Mouse (Mus musculus) left cerebral cortex, postnatal 4 days (tissue): ENCODE data around the gene Mpdu1. TPM values are rescaled to one million over a fixed set of nuclear protein-coding genes. Genes with fewer than 3 reads are reported as not detected.

Experiments
- DNase-seq: peaks from one replicate; pipeline ENCODE4 v3.0.0-alpha.2; 2022
- intact Hi-C: fragments of 180-260 bp; cut with DNase I; formaldehyde crosslinking; loops from one replicate; pipeline ENCODE4 v1.15.1; 2025
- total RNA-seq, 2 experiments: library from RNA; stranded (reverse); gene quantifications; 2 replicates each; pipeline ENCODE4 v1.2.3; 2021

The Mpdu1 gene
- total RNA-seq, 2 experiments from 2014 or later: 83.6 to 85.3 TPM

GRCm38 (mm10) chr11:69666665-69667005 is 4.2 kb upstream of the Mpdu1 start:
- intact Hi-C loops: no loop called here
- DNase-seq: no peak

GRCm38 (mm10) chr11:69665961-69666664 is 3.7 kb upstream of the Mpdu1 start, which contains the start of gene Cd68:
Gene Cd68, minus strand, starts transcription at chr11:69666153.
- no peak for DNase-seq
- intact Hi-C loops: no loop called here

- intact Hi-C loops: no loop called here
- no peak for DNase-seq
These were observed 3.1 kb upstream of the Mpdu1 start for GRCm38 (mm10) chr11:69665457-69665960.

GRCm38 (mm10) chr11:69664841-69665240 is 2.4 kb upstream of the Mpdu1 start:
- intact Hi-C loops: no loop called here

GRCm38 (mm10) chr11:69663795-69664194 is 1.4 kb upstream of the Mpdu1 start:
- intact Hi-C loops: no loop called here
- DNase-seq: no peak

More at GRCm38 (mm10) chr11:69664841-69665240, 2.4 kb upstream of the Mpdu1 start:
- no peak for DNase-seq

GRCm38 (mm10) chr11:69662967-69663671 is 677 bp upstream of the Mpdu1 start:
- no peak for DNase-seq
- intact Hi-C loops: no loop called here

- DNase-seq: no peak
- intact Hi-C loops: no loop called here
These were observed 1.1 kb downstream of the Mpdu1 start for GRCm38 (mm10) chr11:69661221-69661881.

- DNase-seq: no peak
- intact Hi-C loops: no loop called here
These were observed 5.0 kb downstream of the Mpdu1 start for GRCm38 (mm10) chr11:69657462-69657881.

- no peak for DNase-seq
- intact Hi-C loops: no loop called here
These were observed 5.6 kb downstream of the Mpdu1 start for GRCm38 (mm10) chr11:69656617-69657461.

- intact Hi-C loops: no loop called here
- no peak for DNase-seq
These were observed 6.4 kb downstream of the Mpdu1 start for GRCm38 (mm10) chr11:69656065-69656455.

GRCm38 (mm10) chr11:69655264-69656064 is 7.0 kb downstream of the Mpdu1 start, which contains the start of gene Sox15:
Gene Sox15, plus strand, starts transcription at chr11:69655314.
- intact Hi-C loops: no loop called here
- peak; percentile 78 for DNase-seq

GRCm38 (mm10) chr11:69654760-69655159 is 7.7 kb downstream of the Mpdu1 start:
- no peak for DNase-seq
- intact Hi-C loops: no loop called here

GRCm38 (mm10) chr11:69653399-69653798 is 9.0 kb downstream of the Mpdu1 start:
- no peak for DNase-seq
- intact Hi-C loops: no loop called here

GRCm38 (mm10) chr11:69645860-69646259 is 16.6 kb downstream of the Mpdu1 start:
- intact Hi-C loops: no loop called here
- DNase-seq: no peak

- intact Hi-C loops: no loop called here
- DNase-seq: no peak
These were observed 27.0 kb downstream of the Mpdu1 start for GRCm38 (mm10) chr11:69635471-69635870.

- DNase-seq: no peak
- intact Hi-C loops: no loop called here
These were observed 29.1 kb downstream of the Mpdu1 start for GRCm38 (mm10) chr11:69633128-69633866.

GRCm38 (mm10) chr11:69632284-69633089 is 30.0 kb downstream of the Mpdu1 start, which contains the start of gene Fxr2:
Gene Fxr2, plus strand, starts transcription at chr11:69632990.
- intact Hi-C loops: no loop called here
- DNase-seq: peak; percentile 100

GRCm38 (mm10) chr11:69629802-69630201 is 32.6 kb downstream of the Mpdu1 start:
- intact Hi-C loops: no loop called here
- no peak for DNase-seq
